Mouse (Mus musculus) gastrocnemius, postnatal 4 days (tissue): ENCODE results near the gene Prmt7. TPM values are rescaled to one million over a fixed set of nuclear protein-coding genes. Genes with fewer than 3 reads are reported as not detected.
"Not testable (repeated sequence)": the region's sequence is repeated elsewhere in the genome, so short reads cannot be mapped to it uniquely, and the experiment has no call there.

Experiments used
- DNase-seq, 2 experiments: peaks; one replicate each; pipeline ENCODE4 v3.0.0; 2021 to 2022; ENCODE audit warnings: low spot score in 2 of 2, mixed read lengths in 2 of 2
- long read RNA-seq, 2 experiments: library from polyadenylated mRNA; stranded (forward); transcript quantifications; one replicate each; pipeline ENCODE4 v2.0.0; 2021
- total RNA-seq, 2 experiments: library from RNA; stranded (reverse); gene quantifications; 2 replicates each; pipeline ENCODE4 v1.2.3; 2021

Gene Prmt7
- 10 to 100 TPM; 24.9 to 26.5 TPM for total RNA-seq
- long read RNA-seq, experiment 1, transcript Prmt7-201 (18 exons, 3,472 nt) = major isoform, 62 of 77 reads
- long read RNA-seq, experiment 1, partial matches to known transcripts = 7 of 77 reads
- long read RNA-seq, experiment 1, other reads (novel, unspliced or antisense) = 8 of 77 reads
- long read RNA-seq, experiment 2, transcript Prmt7-201 (18 exons, 3,472 nt) = major isoform, 74 of 99 reads
- long read RNA-seq, experiment 2, partial matches to known transcripts = 17 of 99 reads
- long read RNA-seq, experiment 2, other reads (novel, unspliced or antisense) = 7 of 99 reads

GRCm38 (mm10) chr8:106210821-106211345 lies at the start of gene Prmt7, which contains the start of gene Slc7a6os:
TSS of gene Prmt7 (plus strand) at chr8:106210936.
TSS of gene Slc7a6os (minus strand) at chr8:106210935.
- DNase-seq = peak; percentile 92 to 97

GRCm38 (mm10) chr8:106163251-106163650 lies 47.5 kb upstream of the Prmt7 start:
- no peak for DNase-seq

GRCm38 (mm10) chr8:106165460-106165859 lies 45.3 kb upstream of the Prmt7 start:
- peak in 1 of 2 experiments; percentile 74 for DNase-seq

GRCm38 (mm10) chr8:106168356-106169016 lies 42.2 kb upstream of the Prmt7 start, which contains the start of gene Slc7a6:
TSS of gene Slc7a6 (plus strand) at chr8:106168857.
- peak; percentile 69 to 82 for DNase-seq

GRCm38 (mm10) chr8:106169017-106169933 lies 41.5 kb upstream of the Prmt7 start:
- DNase-seq = peak in 1 of 2 experiments; percentile 34

- DNase-seq = no peak
Measured at GRCm38 (mm10) chr8:106169934-106170480, 40.7 kb upstream of the Prmt7 start.

- no peak for DNase-seq
Measured at GRCm38 (mm10) chr8:106173566-106173965, 37.2 kb upstream of the Prmt7 start.

- DNase-seq = no peak
Measured at GRCm38 (mm10) chr8:106176891-106177290, 33.8 kb upstream of the Prmt7 start.

- no peak for DNase-seq
Measured at GRCm38 (mm10) chr8:106177594-106177993, 33.1 kb upstream of the Prmt7 start.

GRCm38 (mm10) chr8:106178428-106178827 lies 32.3 kb upstream of the Prmt7 start:
- DNase-seq = no peak

- DNase-seq = no peak
Measured at GRCm38 (mm10) chr8:106185628-106186270, 25.0 kb upstream of the Prmt7 start.

GRCm38 (mm10) chr8:106186394-106186793 lies 24.3 kb upstream of the Prmt7 start:
- DNase-seq = no peak

GRCm38 (mm10) chr8:106189162-106189561 lies 21.6 kb upstream of the Prmt7 start:
- no peak for DNase-seq

- no peak for DNase-seq
Measured at GRCm38 (mm10) chr8:106191639-106192038, 19.1 kb upstream of the Prmt7 start.

- DNase-seq = no peak
Measured at GRCm38 (mm10) chr8:106193162-106193561, 17.6 kb upstream of the Prmt7 start.

- no peak for DNase-seq
Measured at GRCm38 (mm10) chr8:106194062-106194461, 16.7 kb upstream of the Prmt7 start.

GRCm38 (mm10) chr8:106198741-106199140 lies 12.0 kb upstream of the Prmt7 start:
- peak in 1 of 2 experiments; percentile 15 for DNase-seq

GRCm38 (mm10) chr8:106199596-106199995 lies 11.1 kb upstream of the Prmt7 start:
- not testable (repeated sequence) for DNase-seq

- DNase-seq = peak; percentile 20 to 47
Measured at GRCm38 (mm10) chr8:106210035-106210731, 553 bp upstream of the Prmt7 start.

GRCm38 (mm10) chr8:106211421-106211820 lies 685 bp downstream of the Prmt7 start:
- no peak for DNase-seq
